Mouse (Mus musculus) heart, embryonic 15.5 days (tissue): ENCODE measurements at regions not wholly inside any gene's neighbourhood (a gene's known extent, or its start where the extent isn't known, plus 50 kb on each side); places are given as distances from the start of the nearest gene placed in this dataset.
"Not testable (repeated sequence)": the region's sequence is repeated elsewhere in the genome, so short reads cannot be mapped to it uniquely, and the experiment has no call there.

Experiments
- ATAC-seq: fragments of 200-750 bp; cut with Nextera tagmentation; replicated peaks from 2 replicates; pipeline ENCODE4 v1.8.0; 2017; ENCODE audit warnings: low read depth, moderate TSS enrichment; ENCODE audit not compliant: insufficient number of reproducible peaks, insufficient read depth, low FRiP score
- H3K27ac ChIP-seq: fragments of 300-500 bp; sonication (generic); 2 replicates; pipeline ENCODE4 v1.5.1; 2015; ENCODE audit warnings: mild to moderate bottlenecking, inconsistent platforms
- H3K27me3 ChIP-seq: fragments of 300-500 bp; sonication (generic); 2 replicates; pipeline ENCODE4 v1.6.1; 2015; ENCODE audit warnings: inconsistent platforms
- H3K36me3 ChIP-seq: fragments of 300-500 bp; sonication (generic); 2 replicates; pipeline ENCODE4 v1.6.1; 2015; ENCODE audit warnings: mild to moderate bottlenecking, inconsistent platforms
- H3K4me1 ChIP-seq: fragments of 300-500 bp; sonication (generic); replicated peaks from 2 replicates; pipeline ENCODE4 v1.6.1; 2015; ENCODE audit warnings: inconsistent platforms
- H3K4me2 ChIP-seq: fragments of 300-500 bp; sonication (generic); 2 replicates; pipeline ENCODE4 v1.6.1; 2015; ENCODE audit warnings: inconsistent platforms, mild to moderate bottlenecking, moderate library complexity
- H3K4me3 ChIP-seq: fragments of 300-500 bp; sonication (generic); 2 replicates; pipeline ENCODE4 v1.5.1; 2015; ENCODE audit warnings: mild to moderate bottlenecking, inconsistent platforms
- H3K9ac ChIP-seq: fragments of 300-500 bp; sonication (generic); 2 replicates; pipeline ENCODE4 v1.6.1; 2015; ENCODE audit warnings: mild to moderate bottlenecking, inconsistent platforms
- H3K9me3 ChIP-seq: fragments of 300-500 bp; sonication (generic); replicated peaks from 2 replicates; pipeline ENCODE4 v1.6.1; 2016; ENCODE audit warnings: inconsistent platforms
- WGBS: fragments of 180-500 bp; shearing (Covaris S2); methylation state at CpG from one replicate; pipeline ENCODE4 v1.1.7; 2015; ENCODE audit warnings: mixed read lengths; 5-methylcytosine and 5-hydroxymethylcytosine counted together

DNA sequence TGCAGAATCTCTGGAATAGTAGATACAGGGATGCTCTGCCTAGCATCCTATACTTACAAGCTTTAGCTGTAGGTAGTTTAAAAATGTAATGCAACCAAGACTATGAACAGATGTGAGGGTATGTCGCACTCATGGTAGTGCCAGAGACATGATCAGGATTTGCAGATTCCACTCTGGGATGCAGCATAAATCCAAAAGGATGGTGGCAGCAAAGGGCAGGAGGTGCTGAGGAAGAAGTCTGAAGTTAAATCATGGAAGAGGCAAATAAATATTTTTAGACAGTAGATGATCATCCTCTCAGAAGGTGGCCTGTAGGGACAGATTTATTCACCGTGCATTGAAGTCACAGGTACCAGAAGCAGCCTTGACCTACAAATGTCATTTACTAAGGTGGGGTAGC, 768.1 kb upstream of the Kirrel3 start:
- no peaks in the 10 kb centered on the region for H3K4me1 ChIP-seq
- H3K9me3 ChIP-seq: no peaks in the 10 kb centered on the region
- no peak overlapping the region for H3K9ac ChIP-seq
- WGBS: 90% methylated on average over 2 of the region's 2 CpGs
- no peaks in the 10 kb centered on the region for H3K27me3 ChIP-seq
- H3K4me2 ChIP-seq: no peak overlapping the region
- no peak overlapping the region for H3K4me3 ChIP-seq
- ATAC-seq: no peak
- no peaks in the 10 kb centered on the region for H3K36me3 ChIP-seq
- no peak overlapping the region for H3K27ac ChIP-seq

DNA sequence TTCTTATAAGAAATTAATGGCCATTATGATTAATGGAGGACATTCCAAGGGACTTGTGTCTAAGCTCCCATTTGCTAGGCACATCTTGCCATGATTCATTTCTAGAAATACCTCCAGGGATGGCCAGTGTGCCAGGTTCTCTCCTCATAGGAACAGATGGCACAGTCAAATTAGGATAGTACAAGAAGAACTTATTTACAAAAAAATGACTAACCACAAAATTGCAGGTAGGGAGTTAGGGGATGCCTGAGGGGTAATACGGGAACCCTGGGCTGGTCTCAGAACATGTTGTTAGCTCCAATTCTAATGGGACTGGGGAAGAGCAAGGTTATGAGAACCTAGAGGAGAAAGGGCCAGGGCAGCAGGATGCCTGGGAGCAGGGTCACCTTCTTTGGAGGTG, 760.9 kb upstream of the Kirrel3 start:
- Histone ChIP-seq H3K9ac (no peak overlapping the region), H3K4me2 (no peak overlapping the region), H3K9me3 (no peaks in the 10 kb centered on the region), H3K36me3 (no peaks in the 10 kb centered on the region), H3K4me3 (no peak overlapping the region), H3K4me1 (no peaks in the 10 kb centered on the region), H3K27ac (no peak overlapping the region), H3K27me3 (no peaks in the 10 kb centered on the region)
- 86% methylated on average over 1 of the region's 1 CpGs for WGBS
- ATAC-seq: no peak

DNA sequence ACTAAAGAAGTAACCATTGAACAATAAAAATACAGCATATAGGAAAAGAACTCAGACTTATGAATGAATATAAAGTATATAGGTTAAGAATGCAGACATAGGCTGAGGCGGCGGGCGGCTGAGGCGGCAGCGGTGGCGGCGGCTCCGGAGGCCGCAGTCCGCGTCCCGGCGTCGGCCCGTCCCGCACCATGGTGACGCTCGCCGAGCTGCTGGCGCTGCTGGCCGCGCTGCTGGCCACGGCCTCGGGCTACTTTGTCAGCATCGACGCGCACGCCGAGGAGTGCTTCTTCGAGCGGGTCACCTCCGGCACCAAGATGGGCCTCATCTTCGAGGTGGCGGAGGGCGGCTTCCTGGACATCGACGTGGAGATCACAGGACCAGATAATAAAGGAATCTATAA, 757.6 kb upstream of the Kirrel3 start:
- 66% methylated on average over 25 of the region's 37 CpGs for WGBS
- H3K4me3 ChIP-seq, H3K4me2 ChIP-seq, H3K36me3 ChIP-seq, H3K9me3 ChIP-seq, H3K27me3 ChIP-seq, ATAC-seq, H3K4me1 ChIP-seq, H3K27ac ChIP-seq, H3K9ac ChIP-seq: not testable (repeated sequence)

DNA sequence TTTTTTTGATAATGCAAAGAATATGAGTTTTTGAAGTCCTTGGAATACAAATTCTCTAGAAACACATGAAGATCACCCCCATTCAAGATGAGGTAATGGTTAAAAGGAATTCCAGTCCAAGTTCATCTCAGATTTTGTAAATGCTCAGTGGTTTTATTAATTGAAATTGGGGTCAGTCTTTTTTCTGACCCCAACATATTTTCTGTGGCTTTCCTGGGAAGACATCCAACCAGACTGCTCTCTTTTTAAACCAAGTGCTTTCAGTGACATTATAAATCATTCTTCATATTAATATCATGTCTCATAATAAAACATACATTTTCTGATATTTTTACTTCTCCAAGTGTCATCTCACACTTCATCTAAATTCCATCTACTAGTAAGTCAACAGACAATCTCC, 725.0 kb upstream of the Kirrel3 start:
- no peaks in the 10 kb centered on the region for H3K9me3 ChIP-seq
- no peaks in the 10 kb centered on the region for H3K27me3 ChIP-seq
- no peak overlapping the region for H3K4me3 ChIP-seq
- no peaks in the 10 kb centered on the region for H3K36me3 ChIP-seq
- H3K4me2 ChIP-seq: no peak overlapping the region
- H3K27ac ChIP-seq: no peak overlapping the region
- no peak overlapping the region for H3K9ac ChIP-seq
- H3K4me1 ChIP-seq: no peaks in the 10 kb centered on the region
- no peak for ATAC-seq

DNA sequence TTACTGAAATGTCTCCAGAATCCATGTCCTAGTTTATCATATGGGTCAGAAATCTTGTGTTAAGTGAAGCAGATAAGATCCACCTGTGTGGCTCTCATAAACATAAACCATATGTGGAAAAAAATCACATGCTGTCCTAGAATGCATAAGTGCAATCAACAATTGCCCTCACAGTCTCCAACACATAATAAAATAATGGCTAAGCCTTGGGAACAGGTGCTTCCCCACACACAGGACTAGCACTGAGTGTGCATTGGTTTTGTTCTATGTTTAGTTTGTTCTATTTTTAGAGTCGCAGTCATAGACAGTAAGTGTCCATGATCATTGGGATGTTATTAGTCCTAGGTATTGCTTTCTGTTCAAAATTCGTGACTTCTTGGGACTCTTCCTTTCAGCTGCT, 719.5 kb upstream of the Kirrel3 start:
- H3K27ac ChIP-seq: no peak overlapping the region
- ATAC-seq: no peak
- no peak overlapping the region for H3K4me2 ChIP-seq
- no peak overlapping the region for H3K9ac ChIP-seq
- H3K4me3 ChIP-seq: no peak overlapping the region
- no peaks in the 10 kb centered on the region for H3K9me3 ChIP-seq
- H3K36me3 ChIP-seq: no peaks in the 10 kb centered on the region
- 69% methylated on average over 2 of the region's 2 CpGs for WGBS
- H3K4me1 ChIP-seq: no peaks in the 10 kb centered on the region
- no peaks in the 10 kb centered on the region for H3K27me3 ChIP-seq

DNA sequence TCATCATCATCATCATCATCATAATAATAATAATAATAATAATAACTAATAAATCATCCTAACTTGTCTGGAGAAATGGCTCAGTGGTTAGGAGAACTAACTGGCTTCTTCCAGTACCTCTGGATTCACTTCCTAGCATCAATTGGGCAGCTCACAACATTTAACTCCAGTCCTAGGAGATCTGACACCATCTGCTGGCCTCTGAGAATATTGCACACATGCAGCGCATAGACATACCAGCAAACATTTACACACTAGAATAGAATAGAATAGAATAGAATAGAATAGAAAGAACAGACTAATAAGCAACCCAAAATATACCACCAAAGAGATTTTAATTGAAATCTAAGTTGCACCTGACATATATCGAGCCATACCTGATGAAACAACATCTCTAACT, 715.9 kb upstream of the Kirrel3 start:
- 82% methylated on average over 2 of the region's 2 CpGs for WGBS
- no peaks in the 10 kb centered on the region for H3K4me1 ChIP-seq
- no peaks in the 10 kb centered on the region for H3K9me3 ChIP-seq
- H3K9ac ChIP-seq: no peak overlapping the region
- H3K4me2 ChIP-seq: no peak overlapping the region
- ATAC-seq: no peak
- H3K27ac ChIP-seq: no peak overlapping the region
- H3K27me3 ChIP-seq: no peaks in the 10 kb centered on the region
- no peaks in the 10 kb centered on the region for H3K36me3 ChIP-seq
- H3K4me3 ChIP-seq: no peak overlapping the region

DNA sequence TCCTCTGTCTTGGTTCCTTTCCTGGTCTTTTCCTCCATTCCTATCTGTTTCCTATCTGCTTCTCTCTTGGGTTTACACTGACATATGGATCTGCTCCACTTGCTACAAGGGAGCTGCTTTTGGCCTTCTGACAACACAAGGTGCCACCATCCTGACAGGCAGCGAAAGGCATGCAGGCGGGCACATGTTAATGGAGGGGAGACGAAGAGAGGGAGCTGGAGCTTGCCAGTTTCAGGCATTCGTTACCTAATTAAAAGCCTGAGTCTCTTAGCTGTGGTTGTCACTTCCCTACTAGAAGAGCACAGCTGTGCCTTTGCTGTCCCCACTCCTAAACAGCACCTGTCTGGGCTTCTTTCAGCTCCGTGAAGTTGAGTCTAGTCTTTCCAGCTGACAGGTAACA, 711.5 kb upstream of the Kirrel3 start:
- H3K27me3 ChIP-seq: no peaks in the 10 kb centered on the region
- no peak overlapping the region for H3K27ac ChIP-seq
- ATAC-seq: no peak
- no peak overlapping the region for H3K4me3 ChIP-seq
- H3K36me3 ChIP-seq: no peaks in the 10 kb centered on the region
- H3K4me2 ChIP-seq: no peak overlapping the region
- H3K9ac ChIP-seq: no peak overlapping the region
- WGBS: 71% methylated on average over 5 of the region's 5 CpGs
- no peaks in the 10 kb centered on the region for H3K4me1 ChIP-seq
- no peaks in the 10 kb centered on the region for H3K9me3 ChIP-seq

DNA sequence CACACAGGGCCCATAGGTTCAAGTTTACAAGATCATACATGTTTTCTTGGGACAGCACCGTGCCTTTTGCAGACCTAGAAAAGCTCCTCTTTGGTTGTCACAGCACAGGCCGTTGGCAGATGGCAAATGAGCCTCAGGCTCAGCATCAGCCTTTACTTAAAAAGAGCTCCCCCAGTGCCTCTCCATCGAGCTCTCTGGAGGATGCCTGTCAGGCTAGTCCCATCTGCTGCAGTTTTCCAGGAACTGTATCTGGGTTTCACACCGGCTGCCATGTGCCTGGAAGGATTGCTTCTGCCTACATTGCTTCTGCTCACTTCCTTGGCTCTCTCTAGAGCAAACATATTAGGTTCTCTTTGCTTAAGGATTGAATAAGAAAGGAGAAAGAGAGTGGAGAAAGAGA, 695.1 kb upstream of the Kirrel3 start:
- no peak overlapping the region for H3K9ac ChIP-seq
- no peaks in the 10 kb centered on the region for H3K27me3 ChIP-seq
- H3K4me3 ChIP-seq: no peak overlapping the region
- no peak overlapping the region for H3K4me2 ChIP-seq
- ATAC-seq: no peak
- no peak overlapping the region for H3K27ac ChIP-seq
- no peaks in the 10 kb centered on the region for H3K4me1 ChIP-seq
- H3K9me3 ChIP-seq: no peaks in the 10 kb centered on the region
- 65% methylated on average over 4 of the region's 4 CpGs for WGBS
- H3K36me3 ChIP-seq: no peaks in the 10 kb centered on the region

DNA sequence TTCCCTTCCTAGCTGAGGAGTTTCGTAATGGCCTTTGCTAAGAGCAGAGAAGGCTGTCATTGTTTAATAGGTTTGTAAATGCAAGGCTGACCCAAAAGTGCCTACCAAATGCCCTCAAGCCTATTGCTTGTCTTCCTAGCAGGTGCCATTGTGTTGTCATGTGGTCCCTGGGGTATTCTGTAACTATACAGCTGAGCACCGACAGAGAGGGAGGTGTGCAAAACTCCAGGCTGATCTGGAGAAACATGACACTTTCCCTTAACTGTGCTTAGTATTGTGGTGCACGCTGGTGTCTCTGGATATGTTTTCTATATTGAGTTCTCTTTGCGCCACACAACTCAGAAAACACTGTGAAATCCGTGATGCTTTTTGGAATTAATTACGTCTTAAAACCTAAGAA, 685.4 kb upstream of the Kirrel3 start:
- H3K9ac ChIP-seq: no peak overlapping the region
- H3K4me2 ChIP-seq: no peak overlapping the region
- no peak overlapping the region for H3K4me3 ChIP-seq
- H3K27me3 ChIP-seq: no peaks in the 10 kb centered on the region
- ATAC-seq: no peak
- no peaks in the 10 kb centered on the region for H3K36me3 ChIP-seq
- H3K4me1 ChIP-seq: no peaks in the 10 kb centered on the region
- WGBS: 64% methylated on average over 6 of the region's 6 CpGs
- H3K9me3 ChIP-seq: no peaks in the 10 kb centered on the region
- no peak overlapping the region for H3K27ac ChIP-seq

DNA sequence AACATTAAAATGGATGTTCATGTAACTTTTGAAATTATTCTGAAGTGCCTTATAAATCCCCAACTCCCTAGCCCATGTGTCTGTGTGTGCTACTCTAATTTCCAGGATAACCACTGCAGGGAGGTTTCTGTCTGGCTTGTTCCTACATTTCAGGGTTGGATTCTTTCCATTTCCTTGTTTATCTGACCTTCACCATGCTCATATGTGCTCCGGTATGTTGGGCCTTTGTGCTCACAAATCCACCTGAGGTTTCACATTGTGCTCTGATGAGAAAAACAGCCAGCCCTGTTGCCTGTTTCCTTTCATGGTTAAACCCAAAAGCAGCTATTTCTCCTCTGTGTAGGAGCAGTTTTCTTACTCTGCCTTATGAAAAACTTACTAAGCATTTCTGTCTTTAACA, 684.9 kb upstream of the Kirrel3 start:
- no peak overlapping the region for H3K4me2 ChIP-seq
- H3K9me3 ChIP-seq: no peaks in the 10 kb centered on the region
- no peaks in the 10 kb centered on the region for H3K27me3 ChIP-seq
- H3K4me3 ChIP-seq: no peak overlapping the region
- WGBS: 43% methylated on average over 1 of the region's 1 CpGs
- no peak overlapping the region for H3K9ac ChIP-seq
- no peaks in the 10 kb centered on the region for H3K36me3 ChIP-seq
- ATAC-seq: no peak
- H3K27ac ChIP-seq: no peak overlapping the region
- no peaks in the 10 kb centered on the region for H3K4me1 ChIP-seq

DNA sequence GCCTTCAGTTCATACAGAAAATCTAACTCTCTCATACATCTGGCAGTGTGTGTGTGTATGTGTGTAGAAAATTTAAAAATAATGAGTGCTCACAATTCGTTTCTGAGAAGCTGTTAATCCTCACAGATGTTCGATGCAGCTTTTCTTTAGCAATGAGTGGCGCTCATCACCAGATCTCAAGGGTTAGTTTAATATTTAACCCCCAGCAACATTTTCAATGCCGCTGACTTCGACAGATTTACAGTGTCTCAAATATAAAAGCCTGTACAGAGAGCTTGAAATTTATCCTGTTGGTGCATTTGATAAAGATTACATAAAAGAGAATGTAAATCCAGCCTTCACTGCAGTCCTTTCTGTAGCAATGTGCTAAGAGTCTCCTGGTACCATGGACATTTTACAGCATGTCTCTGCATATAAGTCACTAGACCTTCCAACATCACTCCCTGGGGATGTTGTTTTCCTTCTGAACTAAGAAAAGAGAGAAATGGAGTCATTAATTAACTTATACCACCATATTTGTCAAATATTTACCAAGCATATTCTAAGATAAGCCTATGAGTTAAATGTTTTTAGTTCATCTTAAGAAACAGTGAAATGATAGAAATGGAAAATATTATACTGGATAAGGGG, 670.8 kb upstream of the Kirrel3 start:
- no peak for ATAC-seq

DNA sequence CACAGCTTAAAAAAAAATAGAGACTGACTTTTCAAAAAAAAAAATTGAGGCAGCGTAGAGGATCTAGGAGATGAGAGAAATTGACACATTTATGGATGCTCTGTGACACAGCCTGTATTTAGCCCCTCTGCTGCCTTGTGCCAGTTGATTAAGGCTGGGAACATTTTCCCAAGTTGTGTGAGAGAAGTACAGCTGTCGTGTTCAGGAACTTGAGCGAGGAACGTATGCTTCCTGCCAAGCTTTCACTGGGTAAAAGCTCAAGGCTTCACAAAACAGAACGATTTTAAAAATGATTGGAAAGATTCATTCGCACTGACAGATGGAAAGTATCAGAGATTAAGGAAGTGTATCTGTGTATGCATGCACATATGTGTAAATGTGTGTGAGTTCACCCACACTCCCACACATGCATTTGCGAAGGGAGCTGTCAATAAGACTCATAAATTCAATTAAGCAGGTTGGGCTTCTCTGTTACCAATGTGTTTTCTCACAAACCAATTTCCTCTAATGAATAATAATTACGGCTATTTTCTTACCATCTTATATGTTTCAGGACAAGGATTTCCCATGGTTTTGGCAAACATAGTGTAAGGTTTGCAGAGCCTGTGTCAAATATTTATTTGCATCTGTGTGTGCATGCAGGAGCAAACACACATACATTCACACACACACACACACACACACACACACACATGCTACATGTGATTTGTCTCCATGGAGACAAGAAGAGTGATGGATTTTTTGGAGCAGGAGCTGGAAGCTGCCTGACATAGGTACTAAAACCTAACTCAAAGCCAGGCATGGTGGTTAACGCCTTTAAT, 662.9 kb upstream of the Kirrel3 start:
- ATAC-seq: no peak
- Histone ChIP-seq H3K36me3 (no peaks in the 10 kb centered on the region), H3K4me1 (no peaks in the 10 kb centered on the region), H3K27ac (no peak overlapping the region), H3K9me3 (no peaks in the 10 kb centered on the region), H3K27me3 (no peaks in the 10 kb centered on the region), H3K4me3 (no peak overlapping the region), H3K4me2 (no peak overlapping the region), H3K9ac (no peak overlapping the region)
- 70% methylated on average over 9 of the region's 9 CpGs for WGBS

More for the DNA sequence above, 670.8 kb upstream of the Kirrel3 start:
- no peak overlapping the region for H3K4me2 ChIP-seq
- no peaks in the 10 kb centered on the region for H3K4me1 ChIP-seq
- H3K9me3 ChIP-seq: no peaks in the 10 kb centered on the region
- no peaks in the 10 kb centered on the region for H3K27me3 ChIP-seq
- H3K4me3 ChIP-seq: no peak overlapping the region
- H3K36me3 ChIP-seq: no peaks in the 10 kb centered on the region
- no peak overlapping the region for H3K27ac ChIP-seq
- WGBS: 69% methylated on average over 5 of the region's 5 CpGs
- H3K9ac ChIP-seq: no peak overlapping the region
